Mouse (Mus musculus) CD4-positive naive resting alpha-beta T cell, adult 76 days (primary cell): Measurements from ENCODE around the gene Arsk. TPM values are rescaled to one million over a fixed set of nuclear protein-coding genes. Genes with fewer than 3 reads are reported as not detected.

ENCODE experiments used
- total RNA-seq: library from RNA; stranded (reverse); gene quantifications from one replicate; pipeline ENCODE4 v1.2.4, GENCODE M21; 2023

Gene Arsk
- 5.5 TPM for total RNA-seq

GRCm38 (mm10) chr13:76098493-76099303 is at the start of gene Arsk, which contains the start of gene Ttc37:
Gene Arsk, minus strand, starts transcription at chr13:76098660.
Gene Ttc37, plus strand, starts transcription at chr13:76098734.

GRCm38 (mm10) chr13:76056896-76057266 is 41.6 kb downstream of the Arsk start, which contains the start of gene Gpr150:
Gene Gpr150, minus strand, starts transcription at chr13:76056996.

GRCm38 (mm10) chr13:76017974-76018843 is 80.3 kb downstream of the Arsk start, which contains the start of gene Rfesd:
Gene Rfesd, minus strand, starts transcription at chr13:76018719.

Other genes starting within 250 kb of the Arsk start
- not detected for gene Rhobtb3, start 154.7 kb downstream of the Arsk start, total RNA-seq
- not detected for gene Spata9, start 131.5 kb downstream of the Arsk start, total RNA-seq
- 8.3 TPM for gene Rfesd, start 79.9 kb downstream of the Arsk start, total RNA-seq
- not detected for gene Gpr150, start 41.7 kb downstream of the Arsk start, total RNA-seq
- 30.9 TPM for gene Ttc37, start 74 bp upstream of the Arsk start, total RNA-seq
- gene Fam81b, start 206.4 kb upstream of the Arsk start, total RNA-seq: not detected